Mouse (Mus musculus) E14TG2a.4 (cell line): ENCODE measurements around the gene Ddx49.
A peak's percentile ranks its signal among the peaks of the same experiment; 100 is the strongest.

Experiments
- H3K27me3 ChIP-seq: 2 replicates; pipeline ENCODE4 v1.6.1; 2014; ENCODE audit warnings: low read length, control low read depth; ENCODE audit not compliant: insufficient read depth
- H3K36me3 ChIP-seq: 2 replicates; pipeline ENCODE4 v1.6.1; 2014; ENCODE audit warnings: low read length, control low read depth; ENCODE audit not compliant: insufficient read depth
- H3K4me1 ChIP-seq: replicated peaks from 2 replicates; pipeline ENCODE4 v1.6.1; 2014; ENCODE audit warnings: low read depth, low read length, control low read depth
- H3K4me3 ChIP-seq: replicated peaks from 2 replicates; pipeline ENCODE4 v1.5.1; 2014; ENCODE audit warnings: mild to moderate bottlenecking, low read length
- H3K9me3 ChIP-seq: 2 replicates; pipeline ENCODE4 v1.6.1; 2014; ENCODE audit warnings: low read length, control low read depth
- CTCF ChIP-seq: conservative IDR thresholded peaks from 2 replicates; pipeline ENCODE4 v1.5.1; 2014; ENCODE audit warnings: low read length
- NANOG ChIP-seq: IDR thresholded peaks from 2 replicates; pipeline ENCODE4 v1.6.1; 2014; ENCODE audit warnings: borderline replicate concordance, low read length, mixed read lengths
- POU5F1 ChIP-seq: IDR thresholded peaks from 2 replicates; pipeline ENCODE4 v1.6.1; 2014; ENCODE audit warnings: low read length, borderline replicate concordance

The Ddx49 gene

GRCm38 (mm10) chr8:70302358-70302890 is at the start of gene Ddx49, which contains the start of gene Cope:
TSS of gene Ddx49 (minus strand) at chr8:70302489.
TSS of gene Cope (plus strand) at chr8:70302518.
- peak within 1 kb of the TSS; percentile 99 for H3K4me3 ChIP-seq
- peaks cover 73% of the 10 kb centered on the region for H3K36me3 ChIP-seq
- no peaks in the 10 kb centered on the region for H3K9me3 ChIP-seq
- H3K4me1 ChIP-seq, result peaks cover 37% of the 10 kb centered on the region
- no peaks in the 10 kb centered on the region for H3K27me3 ChIP-seq
- TF ChIP-seq POU5F1 (no peak), CTCF (no peak), NANOG (no peak)

- Histone ChIP-seq H3K27me3 (no peaks in the 10 kb centered on the region), H3K9me3 (no peaks in the 10 kb centered on the region), H3K4me3 (peak overlapping the region; percentile 91), H3K36me3 (peaks cover 52% of the 10 kb centered on the region), H3K4me1 (peaks cover 86% of the 10 kb centered on the region)
- no peak for TF ChIP-seq NANOG
- TF ChIP-seq POU5F1, result no peak
- TF ChIP-seq CTCF, result no peak
Measured at GRCm38 (mm10) chr8:70352000-70352384, 49.7 kb upstream of the Ddx49 start.

- Histone ChIP-seq H3K4me3 (peak overlapping the region; percentile 91), H3K9me3 (no peaks in the 10 kb centered on the region), H3K27me3 (no peaks in the 10 kb centered on the region), H3K4me1 (peaks cover 86% of the 10 kb centered on the region), H3K36me3 (peaks cover 58% of the 10 kb centered on the region)
- no peak for TF ChIP-seq CTCF
Measured at GRCm38 (mm10) chr8:70351035-70351999, 49.0 kb upstream of the Ddx49 start.

GRCm38 (mm10) chr8:70347860-70348420 is 45.7 kb upstream of the Ddx49 start:
- Histone ChIP-seq H3K9me3 (no peaks in the 10 kb centered on the region), H3K4me3 (peak overlapping the region; percentile 45), H3K36me3 (peaks cover 92% of the 10 kb centered on the region), H3K27me3 (no peaks in the 10 kb centered on the region), H3K4me1 (peaks cover 92% of the 10 kb centered on the region)
- no peak for TF ChIP-seq POU5F1
- TF ChIP-seq NANOG, result no peak
- no peak for TF ChIP-seq CTCF

GRCm38 (mm10) chr8:70347443-70347842 is 45.2 kb upstream of the Ddx49 start:
- Histone ChIP-seq H3K9me3 (no peaks in the 10 kb centered on the region), H3K4me3 (no peak overlapping the region), H3K4me1 (peaks cover 97% of the 10 kb centered on the region), H3K36me3 (peaks cover 97% of the 10 kb centered on the region), H3K27me3 (no peaks in the 10 kb centered on the region)
- TF ChIP-seq POU5F1 (no peak), CTCF (no peak), NANOG (no peak)

GRCm38 (mm10) chr8:70344279-70344678 is 42.0 kb upstream of the Ddx49 start:
- H3K4me3 ChIP-seq, result no peak overlapping the region
- H3K9me3 ChIP-seq, result no peaks in the 10 kb centered on the region
- H3K4me1 ChIP-seq, result peaks cover 89% of the 10 kb centered on the region
- TF ChIP-seq NANOG (no peak), CTCF (no peak), POU5F1 (no peak)
- H3K27me3 ChIP-seq, result no peaks in the 10 kb centered on the region
- peaks cover 99% of the 10 kb centered on the region for H3K36me3 ChIP-seq

- H3K27me3 ChIP-seq, result no peaks in the 10 kb centered on the region
- peaks cover 83% of the 10 kb centered on the region for H3K4me1 ChIP-seq
- H3K4me3 ChIP-seq, result no peak overlapping the region
- H3K9me3 ChIP-seq, result no peaks in the 10 kb centered on the region
- peak; percentile 33 for TF ChIP-seq CTCF
- no peak for TF ChIP-seq NANOG
- no peak for TF ChIP-seq POU5F1
- H3K36me3 ChIP-seq, result peaks cover 99% of the 10 kb centered on the region
Measured at GRCm38 (mm10) chr8:70343696-70344095, 41.4 kb upstream of the Ddx49 start.

GRCm38 (mm10) chr8:70343076-70343475 is 40.8 kb upstream of the Ddx49 start:
- Histone ChIP-seq H3K36me3 (peaks cover 99% of the 10 kb centered on the region), H3K4me1 (peaks cover 77% of the 10 kb centered on the region), H3K27me3 (no peaks in the 10 kb centered on the region), H3K9me3 (no peaks in the 10 kb centered on the region), H3K4me3 (no peak overlapping the region)
- TF ChIP-seq CTCF (no peak), POU5F1 (no peak), NANOG (no peak)

GRCm38 (mm10) chr8:70342007-70342406 is 39.7 kb upstream of the Ddx49 start:
- Histone ChIP-seq H3K4me1 (peaks cover 66% of the 10 kb centered on the region), H3K27me3 (no peaks in the 10 kb centered on the region), H3K9me3 (no peaks in the 10 kb centered on the region), H3K4me3 (no peak overlapping the region), H3K36me3 (peaks cover 99% of the 10 kb centered on the region)
- no peak for TF ChIP-seq NANOG
- TF ChIP-seq POU5F1, result no peak
- TF ChIP-seq CTCF, result no peak
